Comparison of ENCODE assay signal across 8 mouse cellular contexts in the genomic region with DNA sequence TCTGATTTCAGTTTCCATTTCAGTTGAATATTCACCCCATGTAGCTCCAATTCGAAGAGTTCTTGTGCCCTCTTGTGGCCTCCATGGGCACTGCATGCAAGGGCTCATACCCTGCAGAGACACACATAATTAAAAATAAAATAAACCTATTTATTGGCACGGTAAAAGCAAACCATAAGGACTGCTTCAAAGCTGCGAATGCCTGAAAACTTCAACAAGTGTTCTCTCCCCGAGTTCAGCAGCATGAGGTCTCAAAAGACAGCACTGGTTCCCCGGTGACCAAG. TPM values are rescaled to one million over a fixed set of nuclear protein-coding genes. Genes with fewer than 3 reads are reported as not detected.
DNase-seq lines count a peak whose midpoint lies in the region; ATAC-seq and TF ChIP-seq lines count a peak whose summit lies in the region.
"Had no signal": no experiment of that assay in that cellular context is flagged by ENCODE, and none has a peak within 500 bp of the region (broad histone marks: within the 10 kb centered on the region; RNA-seq: fewer than 3 reads in every experiment).

No protein-coding gene starts in this region.

- H3K9ac ChIP-seq in liver, embryonic 12.5 days, result no peak overlapping the region
- H3K9ac ChIP-seq in hindbrain, postnatal 0 days (replicated peaks; ENCODE audit: low read length), result no peak overlapping the region
- no peak overlapping the region for H3K9ac ChIP-seq in lung, embryonic 14.5 days

- H3K4me1 ChIP-seq in liver, embryonic 12.5 days, result no peaks in the 10 kb centered on the region
- no peaks in the 10 kb centered on the region for H3K4me1 ChIP-seq in G1E (ENCODE audit: insufficient read depth, low read depth, low read length)
- H3K4me1 ChIP-seq in hindbrain, postnatal 0 days (ENCODE audit: insufficient read depth, low read length), result no peaks in the 10 kb centered on the region
- no peaks in the 10 kb centered on the region for H3K4me1 ChIP-seq in lung, embryonic 14.5 days (ENCODE audit: insufficient read depth)

- no peak overlapping the region for H3K4me2 ChIP-seq in liver, embryonic 12.5 days
- no peak overlapping the region for H3K4me2 ChIP-seq in hindbrain, postnatal 0 days (ENCODE audit: low read depth, low read length)
- no peak overlapping the region for H3K4me2 ChIP-seq in lung, embryonic 14.5 days

- H3K27ac ChIP-seq in liver, embryonic 12.5 days, result no peak overlapping the region
- H3K27ac ChIP-seq in hindbrain, postnatal 0 days, result no peak overlapping the region
- H3K27ac ChIP-seq in lung, embryonic 14.5 days (ENCODE audit: low read depth), result no peak overlapping the region

- H3K4me3 ChIP-seq in liver, embryonic 12.5 days, result no peak overlapping the region
- no peak overlapping the region for H3K4me3 ChIP-seq in G1E (ENCODE audit: low read depth, low read length)
- no peak overlapping the region for H3K4me3 ChIP-seq in hindbrain, postnatal 0 days (ENCODE audit: low read length)
- no peak overlapping the region for H3K4me3 ChIP-seq in lung, embryonic 14.5 days (ENCODE audit: low read depth, low read length)

- ATAC-seq in liver, embryonic 12.5 days, result no peak
- ATAC-seq in G1E (ENCODE audit: extremely low read depth, insufficient number of reproducible peaks, low FRiP score, poor library complexity, severe bottlenecking), result 0 out of 2 replicates have a peak, but pooled peaks have one; percentile 22
- ATAC-seq in hindbrain, postnatal 0 days, result no peak
- no peak for ATAC-seq in lung, embryonic 14.5 days (ENCODE audit: insufficient read depth)

- H3K36me3 ChIP-seq in liver, embryonic 12.5 days, result no peaks in the 10 kb centered on the region
- no peaks in the 10 kb centered on the region for H3K36me3 ChIP-seq in G1E (replicated peaks)
- no peaks in the 10 kb centered on the region for H3K36me3 ChIP-seq in hindbrain, postnatal 0 days (ENCODE audit: insufficient read depth, low read length)
- no peaks in the 10 kb centered on the region for H3K36me3 ChIP-seq in lung, embryonic 14.5 days (ENCODE audit: insufficient read depth)

- no peaks in the 10 kb centered on the region for H3K27me3 ChIP-seq in liver, embryonic 12.5 days (replicated peaks)
- H3K27me3 ChIP-seq in G1E (ENCODE audit: insufficient read depth, low read length), result peaks cover 22% of the 10 kb centered on the region
- H3K27me3 ChIP-seq in hindbrain, postnatal 0 days (ENCODE audit: insufficient read depth, low read length), result no peaks in the 10 kb centered on the region
- no peaks in the 10 kb centered on the region for H3K27me3 ChIP-seq in lung, embryonic 14.5 days (ENCODE audit: insufficient read depth, low read length)

- peak; percentile 81 for TF ChIP-seq CTCF in G1E (IDR thresholded peaks at IDR 0.05; ENCODE audit: low read depth, low read length)
- peak; percentile 90 for TF ChIP-seq CTCF in hindbrain, postnatal 0 days (IDR thresholded peaks at IDR 0.05; ENCODE audit: low read depth)
- peak; percentile 87 for TF ChIP-seq CTCF in lung, embryonic 14.5 days (IDR thresholded peaks at IDR 0.05; ENCODE audit: low read depth)

- 23% methylated on average over 5 of the region's 5 CpGs for WGBS in liver, embryonic 12.5 days (ENCODE audit: insufficient replicate concordance)
- 40% methylated on average over 5 of the region's 5 CpGs for WGBS in hindbrain, postnatal 0 days
- WGBS in lung, embryonic 14.5 days, result 35% methylated on average over 5 of the region's 5 CpGs

- peak; percentile 83 for DNase-seq in liver
- DNase-seq in G1E (ENCODE audit: low spot score), result no peak
- DNase-seq in adrenal gland, postnatal 14 days, result peak; percentile 88
- peak; percentile 80 for DNase-seq in hindbrain, postnatal 0 days (ENCODE audit: low spot score)
- DNase-seq in lung, embryonic 14.5 days, result peak; percentile 86
- DNase-seq in thymus, postnatal 0 days (ENCODE audit: low spot score), result peak; percentile 79

- H3K9me3 ChIP-seq in liver, embryonic 12.5 days (replicated peaks), result peaks cover 36% of the 10 kb centered on the region
- no peaks in the 10 kb centered on the region for H3K9me3 ChIP-seq in G1E (replicated peaks)
- H3K9me3 ChIP-seq in hindbrain, postnatal 0 days (ENCODE audit: low read length), result peaks cover 71% of the 10 kb centered on the region
- peaks cover 54% of the 10 kb centered on the region for H3K9me3 ChIP-seq in lung, embryonic 14.5 days (ENCODE audit: low read depth, low read length)

RNA-seq across cellular contexts. Expression of gene Trpm8, which starts 10.2 kb away (rescaled TPM):
- polyA plus RNA-seq in liver, embryonic 12.5 days (2016; fragmentation: Nextera tagmentation; extraction: Ambion mirVana), result not detected in 2 replicates
- total RNA-seq in G1E (2014; fragmentation: Nextera tagmentation) (not detected in 2 replicates), G1E (2017) (under 0.01 TPM in 1 of 2 replicates, not detected in the other)
- not detected in 2 replicates for polyA plus RNA-seq in G1E (2012)
- total RNA-seq in adrenal gland, postnatal 14 days (2021), result not detected in 2 replicates
- total RNA-seq in hindbrain, postnatal 0 days (2014; rRNA removed), result 0.05 and 0.14 TPM in 2 replicates
- polyA plus RNA-seq in hindbrain, postnatal 0 days (2015; fragmentation: Nextera tagmentation; extraction: Ambion mirVana), result 0.11 and 0.15 TPM in 2 replicates
- polyA plus RNA-seq in lung, embryonic 14.5 days (2014; fragmentation: Nextera tagmentation; extraction: Ambion mirVana), result 0.18 TPM in 1 of 2 replicates, not detected in the other
- polyA plus RNA-seq in thymus, postnatal 0 days (2015; fragmentation: Nextera tagmentation; extraction: Ambion mirVana), result not detected in 2 replicates
- total RNA-seq: gastrocnemius, adult 8-10 months had no signal

RNA-seq across cellular contexts. Expression of gene Hjurp, which starts 10.2 kb away (rescaled TPM):
- polyA plus RNA-seq in liver, embryonic 12.5 days (2016; fragmentation: Nextera tagmentation; extraction: Ambion mirVana), result 104 and 106 TPM in 2 replicates
- total RNA-seq in G1E (2014; fragmentation: Nextera tagmentation) (230 and 327 TPM in 2 replicates), G1E (2017) (187 and 221 TPM in 2 replicates)
- polyA plus RNA-seq in G1E (2012), result 42.0 and 52.9 TPM in 2 replicates
- total RNA-seq in adrenal gland, postnatal 14 days (2021), result 57.7 and 64.9 TPM in 2 replicates
- total RNA-seq in hindbrain, postnatal 0 days (2014; rRNA removed), result 82.8 and 86.3 TPM in 2 replicates
- 47.2 and 47.7 TPM in 2 replicates for polyA plus RNA-seq in hindbrain, postnatal 0 days (2015; fragmentation: Nextera tagmentation; extraction: Ambion mirVana)
- 215 and 225 TPM in 2 replicates for polyA plus RNA-seq in lung, embryonic 14.5 days (2014; fragmentation: Nextera tagmentation; extraction: Ambion mirVana)
- 82.7 and 102 TPM in 2 replicates for polyA plus RNA-seq in thymus, postnatal 0 days (2015; fragmentation: Nextera tagmentation; extraction: Ambion mirVana)
